Mouse (Mus musculus): ENCODE data around the gene Jade1. TPM values are rescaled to one million over a fixed set of nuclear protein-coding genes. Genes with fewer than 3 reads are reported as not detected.

Gene Jade1
- total RNA-seq (2014; rRNA removed; ENCODE audit: low replicate concordance), result 14.5 and 16.8 TPM in 2 replicates
- 12.6 and 13.9 TPM in 2 replicates for polyA plus RNA-seq (2015; fragmentation: Nextera tagmentation; extraction: Ambion mirVana)

DNA sequence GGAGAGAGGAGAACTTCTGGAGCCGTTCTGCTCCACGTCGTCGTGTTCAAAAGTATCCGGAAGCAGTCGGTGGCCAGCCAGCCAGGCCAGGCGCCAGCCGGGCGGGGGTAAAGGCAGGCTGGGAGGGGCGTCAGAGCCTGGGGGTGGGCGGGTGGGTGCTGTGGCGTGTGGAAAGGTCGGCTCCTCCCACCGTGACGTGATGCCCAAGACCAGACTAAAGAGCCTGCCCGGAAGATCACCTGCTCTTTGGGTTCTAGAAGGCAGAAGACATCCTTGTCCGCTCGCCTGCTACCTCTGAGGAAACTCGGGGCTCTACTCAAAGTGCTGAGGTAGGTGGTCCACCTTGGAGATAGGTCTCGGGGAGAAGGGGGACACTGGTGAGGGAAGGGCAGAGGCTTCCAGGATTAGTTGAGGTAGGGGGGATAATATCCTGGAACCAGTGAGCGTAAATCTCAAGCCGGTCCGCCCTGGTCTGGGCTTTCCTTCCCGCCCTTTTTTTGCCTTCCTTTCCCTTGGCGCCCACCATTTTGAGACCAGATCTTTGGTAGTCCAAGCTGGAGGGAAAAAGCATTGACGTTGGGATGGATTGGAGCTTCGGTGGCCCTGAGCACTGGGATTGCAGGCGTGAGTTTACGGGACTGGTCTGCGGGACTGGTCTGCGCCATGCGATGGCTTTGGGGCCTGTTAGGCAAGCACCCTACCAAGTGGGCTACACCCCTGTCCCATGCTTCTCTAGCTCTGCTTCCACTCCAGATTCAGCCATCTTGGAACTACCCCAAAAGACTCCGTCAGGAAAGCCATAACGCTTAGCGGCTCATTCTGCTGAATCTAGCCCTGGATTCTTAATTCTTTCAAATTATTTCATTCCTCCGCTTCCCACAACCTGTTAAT lies at the start of gene Jade1:
Jade1 (plus strand) TSS at position 241 of the 891 bp plus-strand sequence.
- H3K4me2 ChIP-seq (ENCODE audit: low read depth, low read length), result no peak within 1 kb of the TSS
- no peaks in the 10 kb centered on the region for H3K36me3 ChIP-seq (replicated peaks; ENCODE audit: control insufficient read depth, insufficient read depth, low read length)
- H3K4me1 ChIP-seq (ENCODE audit: control insufficient read depth, insufficient read depth), result no peaks in the 10 kb centered on the region
- H3K9me3 ChIP-seq (replicated peaks; ENCODE audit: control insufficient read depth, low read length), result no peaks in the 10 kb centered on the region
- no peak within 1 kb of the TSS for H3K9ac ChIP-seq (replicated peaks; ENCODE audit: low read depth, low read length)
- H3K4me3 ChIP-seq (ENCODE audit: low read depth, low read length), result no peak within 1 kb of the TSS
- DNase-seq (ENCODE audit: low spot score), result no peak
- 95% methylated on average over 35 of the region's 36 CpGs for WGBS
- no peak within 1 kb of the TSS for H3K27ac ChIP-seq (ENCODE audit: low read depth)
- no peaks in the 10 kb centered on the region for H3K27me3 ChIP-seq (ENCODE audit: control insufficient read depth, insufficient read depth, low read length)
- ATAC-seq (ENCODE audit: insufficient read depth, low read depth), result 0 out of 2 replicates have a peak, but pooled peaks have one; percentile 30
- no peak for TF ChIP-seq EP300 (IDR thresholded peaks at IDR 0.05; ENCODE audit: low read depth)
- no peak for TF ChIP-seq CTCF (IDR thresholded peaks at IDR 0.05; ENCODE audit: low read depth)

DNA sequence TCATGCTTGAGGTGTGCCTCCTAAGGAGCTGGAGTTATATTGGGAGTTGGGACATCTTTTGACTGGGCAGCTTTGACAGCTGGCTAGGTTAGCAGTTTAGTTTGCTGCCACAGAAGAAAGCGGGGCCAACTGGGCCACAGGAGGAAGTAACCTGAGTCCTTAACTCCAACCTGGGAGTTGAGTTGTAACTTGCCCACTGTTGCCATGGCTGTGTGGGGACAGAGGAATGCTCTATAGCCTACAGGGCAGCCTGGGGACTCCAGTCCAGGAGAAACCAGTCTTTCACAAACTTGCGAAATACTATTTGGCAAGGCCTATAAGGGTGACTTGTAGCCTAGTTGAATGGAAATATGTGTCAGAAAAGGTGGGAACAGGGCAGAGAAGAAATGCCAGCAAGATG lies 46.1 kb upstream of the Jade1 start:
- Histone ChIP-seq H3K4me3 (ENCODE audit: low read depth, low read length) (no peak overlapping the region), H3K9me3 (replicated peaks; ENCODE audit: control insufficient read depth, low read length) (no peaks in the 10 kb centered on the region), H3K4me2 (ENCODE audit: low read depth, low read length) (no peak overlapping the region), H3K27me3 (ENCODE audit: control insufficient read depth, insufficient read depth, low read length) (no peaks in the 10 kb centered on the region), H3K9ac (replicated peaks; ENCODE audit: low read depth, low read length) (no peak overlapping the region), H3K4me1 (ENCODE audit: control insufficient read depth, insufficient read depth) (no peaks in the 10 kb centered on the region), H3K36me3 (replicated peaks; ENCODE audit: control insufficient read depth, insufficient read depth, low read length) (no peaks in the 10 kb centered on the region), H3K27ac (ENCODE audit: low read depth) (no peak overlapping the region)
- TF ChIP-seq EP300 (IDR thresholded peaks at IDR 0.05; ENCODE audit: low read depth), result no peak
- no peak for TF ChIP-seq CTCF (IDR thresholded peaks at IDR 0.05; ENCODE audit: low read depth)
- no peak for ATAC-seq (ENCODE audit: insufficient read depth, low read depth)
- 96% methylated on average over 2 of the region's 2 CpGs for WGBS
- DNase-seq (ENCODE audit: low spot score), result no peak

DNA sequence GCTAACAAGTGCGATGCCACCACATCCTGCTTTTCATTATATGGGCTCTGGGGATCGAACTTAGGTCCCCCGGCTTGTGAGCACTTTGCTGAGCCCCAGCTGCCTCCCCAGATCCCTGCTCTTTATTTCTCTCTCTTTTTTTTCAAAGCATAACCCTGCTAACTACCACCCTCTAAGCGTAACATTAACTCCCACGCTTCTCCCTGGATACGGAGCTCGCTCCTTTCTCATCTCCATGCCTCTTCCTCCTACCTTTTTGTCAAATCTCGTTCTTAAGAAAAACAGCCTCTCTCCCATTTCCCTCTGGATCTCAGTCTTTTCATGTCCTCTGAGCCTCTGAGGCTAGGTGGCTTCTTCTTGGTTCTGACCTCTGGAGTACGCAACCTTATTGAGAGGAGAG lies 45.3 kb upstream of the Jade1 start:
- DNase-seq (ENCODE audit: low spot score) (no peak), ATAC-seq (ENCODE audit: insufficient read depth, low read depth) (no peak)
- no peak overlapping the region for H3K4me2 ChIP-seq (ENCODE audit: low read depth, low read length)
- H3K27me3 ChIP-seq (ENCODE audit: control insufficient read depth, insufficient read depth, low read length), result no peaks in the 10 kb centered on the region
- H3K36me3 ChIP-seq (replicated peaks; ENCODE audit: control insufficient read depth, insufficient read depth, low read length), result no peaks in the 10 kb centered on the region
- TF ChIP-seq CTCF (IDR thresholded peaks at IDR 0.05; ENCODE audit: low read depth), result no peak
- no peak for TF ChIP-seq EP300 (IDR thresholded peaks at IDR 0.05; ENCODE audit: low read depth)
- no peaks in the 10 kb centered on the region for H3K4me1 ChIP-seq (ENCODE audit: control insufficient read depth, insufficient read depth)
- H3K4me3 ChIP-seq (ENCODE audit: low read depth, low read length), result no peak overlapping the region
- no peak overlapping the region for H3K9ac ChIP-seq (replicated peaks; ENCODE audit: low read depth, low read length)
- 78% methylated on average over 9 of the region's 9 CpGs for WGBS
- no peaks in the 10 kb centered on the region for H3K9me3 ChIP-seq (replicated peaks; ENCODE audit: control insufficient read depth, low read length)
- H3K27ac ChIP-seq (ENCODE audit: low read depth), result no peak overlapping the region

DNA sequence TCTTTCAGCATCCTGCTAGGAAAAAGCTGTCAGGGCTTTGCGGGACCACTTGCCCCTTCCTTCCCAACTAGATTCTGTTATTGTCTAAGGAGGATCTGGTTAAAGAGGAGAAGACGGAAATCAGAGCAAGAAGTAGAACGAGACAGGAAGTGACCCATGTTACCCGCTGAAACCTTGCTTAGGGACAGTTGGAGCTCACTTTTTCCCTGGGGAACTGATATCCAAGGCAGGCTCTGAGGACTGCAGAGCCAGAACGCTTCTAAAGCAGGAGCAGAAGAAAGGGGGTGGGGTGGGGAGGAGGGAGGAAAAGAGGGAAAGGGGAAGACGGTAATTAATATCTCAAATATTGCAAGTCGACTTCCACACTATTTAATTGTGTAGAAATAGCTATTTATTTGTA lies 44.8 kb upstream of the Jade1 start:
- no peak for TF ChIP-seq CTCF (IDR thresholded peaks at IDR 0.05; ENCODE audit: low read depth)
- no peak for TF ChIP-seq EP300 (IDR thresholded peaks at IDR 0.05; ENCODE audit: low read depth)
- no peaks in the 10 kb centered on the region for H3K27me3 ChIP-seq (ENCODE audit: control insufficient read depth, insufficient read depth, low read length)
- no peaks in the 10 kb centered on the region for H3K9me3 ChIP-seq (replicated peaks; ENCODE audit: control insufficient read depth, low read length)
- WGBS, result 49% methylated on average over 7 of the region's 7 CpGs
- H3K4me3 ChIP-seq (ENCODE audit: low read depth, low read length), result no peak overlapping the region
- H3K4me1 ChIP-seq (ENCODE audit: control insufficient read depth, insufficient read depth), result no peaks in the 10 kb centered on the region
- no peak overlapping the region for H3K27ac ChIP-seq (ENCODE audit: low read depth)
- H3K9ac ChIP-seq (replicated peaks; ENCODE audit: low read depth, low read length), result no peak overlapping the region
- H3K36me3 ChIP-seq (replicated peaks; ENCODE audit: control insufficient read depth, insufficient read depth, low read length), result no peaks in the 10 kb centered on the region
- ATAC-seq (ENCODE audit: insufficient read depth, low read depth), result no peak
- DNase-seq (ENCODE audit: low spot score), result no peak
- no peak overlapping the region for H3K4me2 ChIP-seq (ENCODE audit: low read depth, low read length)

DNA sequence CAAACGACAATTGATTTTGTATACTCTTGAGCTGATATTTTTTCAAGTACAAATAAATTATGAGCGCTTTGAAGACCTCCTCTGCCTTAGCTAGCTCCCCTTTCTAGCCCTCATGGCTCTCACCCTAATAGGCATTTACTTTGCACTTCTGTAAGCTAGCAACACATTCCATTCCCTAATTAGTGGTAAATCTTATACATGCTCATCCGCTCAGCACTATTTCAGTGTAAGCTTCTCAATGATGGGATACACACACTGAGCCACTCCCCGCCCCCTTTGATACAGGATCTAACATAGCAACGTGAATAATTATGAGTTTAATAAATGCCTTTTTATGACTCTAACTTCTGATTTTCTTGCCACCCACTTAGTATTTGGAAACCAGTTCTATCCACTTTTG lies 41.5 kb upstream of the Jade1 start:
- TF ChIP-seq CTCF (IDR thresholded peaks at IDR 0.05; ENCODE audit: low read depth) (no peak), EP300 (IDR thresholded peaks at IDR 0.05; ENCODE audit: low read depth) (no peak)
- Histone ChIP-seq H3K36me3 (replicated peaks; ENCODE audit: control insufficient read depth, insufficient read depth, low read length) (no peaks in the 10 kb centered on the region), H3K4me2 (ENCODE audit: low read depth, low read length) (no peak overlapping the region), H3K4me1 (ENCODE audit: control insufficient read depth, insufficient read depth) (no peaks in the 10 kb centered on the region), H3K9ac (replicated peaks; ENCODE audit: low read depth, low read length) (no peak overlapping the region), H3K27me3 (ENCODE audit: control insufficient read depth, insufficient read depth, low read length) (no peaks in the 10 kb centered on the region), H3K9me3 (replicated peaks; ENCODE audit: control insufficient read depth, low read length) (no peaks in the 10 kb centered on the region), H3K4me3 (ENCODE audit: low read depth, low read length) (no peak overlapping the region), H3K27ac (ENCODE audit: low read depth) (no peak overlapping the region)
- ATAC-seq (ENCODE audit: insufficient read depth, low read depth), result no peak
- no peak for DNase-seq (ENCODE audit: low spot score)
- WGBS, result 71% methylated on average over 5 of the region's 5 CpGs

All from heart, postnatal 0 days (tissue).